Mouse (Mus musculus) CH12.LX (cell line): Measurements from ENCODE around the gene Serinc5.

Source experiments
- CTCF ChIP-seq, 2 experiments: IDR thresholded peaks in 1 of 2; conservative IDR thresholded peaks in 1 of 2; 2 replicates each; pipeline ENCODE4 v1.5.1; 2011 to 2012; ENCODE audit warnings: low read depth in 2 of 2, low read length in 2 of 2, improper control_type of control experiment in 1 of 2, inconsistent platforms in 1 of 2, mild to moderate bottlenecking in 1 of 2, moderate library complexity in 1 of 2
- E2F4 ChIP-seq: IDR thresholded peaks from 2 replicates; pipeline ENCODE4 v1.6.1; 2011; ENCODE audit warnings: low read depth, low read length, improper control_type of control experiment; ENCODE audit not compliant: insufficient replicate concordance
- ELF1 ChIP-seq: IDR thresholded peaks from 2 replicates; pipeline ENCODE4 v1.6.1; 2014; ENCODE audit warnings: low read depth, mild to moderate bottlenecking, inconsistent platforms, low read length, improper control_type of control experiment
- MAFK ChIP-seq: IDR thresholded peaks from 2 replicates; pipeline ENCODE4 v1.6.1; 2011; ENCODE audit warnings: low read length, improper control_type of control experiment; ENCODE audit not compliant: insufficient replicate concordance
- MAX ChIP-seq: IDR thresholded peaks from 2 replicates; pipeline ENCODE4 v1.6.1; 2011; ENCODE audit warnings: low read length, improper control_type of control experiment
- MYC ChIP-seq: IDR thresholded peaks from 2 replicates; pipeline ENCODE4 v1.6.1; 2011; ENCODE audit warnings: low read depth, mild to moderate bottlenecking, improper control_type of control experiment, low read length
- NRF1 ChIP-seq: IDR thresholded peaks from 2 replicates; pipeline ENCODE4 v1.6.1; 2014; ENCODE audit warnings: low read depth, mild to moderate bottlenecking, inconsistent platforms, low read length, improper control_type of control experiment, moderate library complexity
- POLR2A ChIP-seq: IDR thresholded peaks from 2 replicates; pipeline ENCODE4 v1.6.1; 2011; ENCODE audit warnings: low read depth, mild to moderate bottlenecking, improper control_type of control experiment, low read length
- SIN3A ChIP-seq: IDR thresholded peaks from 2 replicates; pipeline ENCODE4 v1.6.1; 2012; ENCODE audit warnings: low read length, improper control_type of control experiment, inconsistent platforms
- UBTF ChIP-seq: IDR thresholded peaks from 2 replicates; pipeline ENCODE4 v1.6.1; 2012; ENCODE audit warnings: low read depth, mild to moderate bottlenecking, inconsistent platforms, low read length, improper control_type of control experiment, moderate library complexity

- TF ChIP-seq MAFK (no peak), POLR2A (no peak), NRF1 (no peak), ELF1 (no peak), SIN3A (no peak), CTCF (conservative IDR thresholded peaks at IDR 0.05 in 1 of 2, IDR thresholded peaks at IDR 0.05 in 1 of 2; ENCODE audit: low read depth in 2 of 2, low read length in 2 of 2) (no peak), E2F4 (no peak), MYC (no peak), UBTF (no peak), MAX (no peak)
Measured at GRCm38 (mm10) chr13:92671727-92672126, 60.8 kb downstream of the Serinc5 start.
